Mouse (Mus musculus) limb, embryonic 14.5 days (tissue): Measurements from ENCODE around the gene Sertad4. TPM values are rescaled to one million over a fixed set of nuclear protein-coding genes. Genes with fewer than 3 reads are reported as not detected.

ENCODE experiments used
- ATAC-seq: fragments of 200-750 bp; cut with Nextera tagmentation; 2 replicates; pipeline ENCODE4 v1.8.0; 2017; ENCODE audit warnings: low read depth, moderate number of reproducible peaks, moderate TSS enrichment; ENCODE audit not compliant: low FRiP score
- DNase-seq: peaks from one replicate; pipeline ENCODE4 v3.0.0-alpha.2; 2015; ENCODE audit warnings: low spot score
- H3K27ac ChIP-seq: fragments of 300-500 bp; sonication (generic); replicated peaks from 2 replicates; pipeline ENCODE4 v1.5.1; 2014; ENCODE audit warnings: low read depth, mild to moderate bottlenecking, low read length, moderate library complexity, mixed read lengths
- H3K27me3 ChIP-seq: fragments of 300-500 bp; sonication (generic); 2 replicates; pipeline ENCODE4 v1.6.1; 2014; ENCODE audit warnings: low read length, mixed read lengths; ENCODE audit not compliant: control insufficient read depth, insufficient read depth
- H3K36me3 ChIP-seq: fragments of 300-500 bp; sonication (generic); 2 replicates; pipeline ENCODE4 v1.6.1; 2014; ENCODE audit warnings: mild to moderate bottlenecking, low read length, moderate library complexity, mixed read lengths; ENCODE audit not compliant: control insufficient read depth, insufficient read depth
- H3K4me1 ChIP-seq: fragments of 300-500 bp; sonication (generic); 2 replicates; pipeline ENCODE4 v1.6.1; 2014; ENCODE audit warnings: antibody characterized with exemption, low read length, mixed read lengths; ENCODE audit not compliant: control insufficient read depth, insufficient read depth
- H3K4me2 ChIP-seq: fragments of 300-500 bp; sonication (generic); replicated peaks from 2 replicates; pipeline ENCODE4 v1.6.1; 2014; ENCODE audit warnings: low read depth, mild to moderate bottlenecking, low read length, moderate library complexity; ENCODE audit not compliant: severe bottlenecking
- H3K4me3 ChIP-seq: fragments of 300-500 bp; sonication (generic); replicated peaks from 2 replicates; pipeline ENCODE4 v1.5.1; 2014; ENCODE audit warnings: low read length
- H3K9ac ChIP-seq: fragments of 300-500 bp; sonication (generic); 2 replicates; pipeline ENCODE4 v1.6.1; 2014; ENCODE audit warnings: mild to moderate bottlenecking, low read depth, low read length, moderate library complexity; ENCODE audit not compliant: severe bottlenecking
- H3K9me3 ChIP-seq: fragments of 300-500 bp; sonication (generic); 2 replicates; pipeline ENCODE4 v1.6.1; 2016; ENCODE audit warnings: low read length; ENCODE audit not compliant: control insufficient read depth
- POLR2A ChIP-seq: fragments of 200-500 bp; IDR thresholded peaks from 2 replicates; pipeline ENCODE4 v1.8.0; 2012; ENCODE audit warnings: inconsistent platforms, mild to moderate bottlenecking, moderate library complexity, borderline replicate concordance; ENCODE audit not compliant: insufficient read depth, insufficient read length; ENCODE audit errors: extremely low read depth
- WGBS: fragments of 180-500 bp; shearing (Covaris S2); extraction: QIAGEN DNeasy Blood & Tissue Kit; methylation state at CpG from one replicate; pipeline ENCODE4 v1.1.7; 2014; 5-methylcytosine and 5-hydroxymethylcytosine counted together
- polyA plus RNA-seq, 2 experiments: library from polyadenylated mRNA; depleted of rRNA in 1 of 2; stranded (reverse) in 1 of 2; unstranded in 1 of 2; fragments of >200 nt; fragmentation: Nextera tagmentation in 1 of 2; extraction: Ambion mirVana in 1 of 2; gene quantifications; 2 replicates each; pipeline versions ENCODE4 v1.2.1 to v1.2.3; 2012 to 2014

Gene Sertad4
- polyA plus RNA-seq, 2 experiments, result 84.7 to 110 TPM

GRCm38 (mm10) chr1:192833097-192833496, 22.5 kb downstream of the Sertad4 start:
- H3K9me3 ChIP-seq, result no peaks in the 10 kb centered on the region
- 46% methylated on average over 4 of the region's 4 CpGs for WGBS
- H3K4me1 ChIP-seq, result peaks cover 37% of the 10 kb centered on the region
- no peak for TF ChIP-seq POLR2A
- H3K27ac ChIP-seq, result no peak overlapping the region
- ATAC-seq, result no peak
- H3K4me2 ChIP-seq, result no peak overlapping the region
- DNase-seq, result no peak
- no peaks in the 10 kb centered on the region; the same call in 1 of the 2 replicates for H3K36me3 ChIP-seq
- H3K9ac ChIP-seq, result no peak overlapping the region
- no peak overlapping the region for H3K4me3 ChIP-seq
- H3K27me3 ChIP-seq, result no peaks in the 10 kb centered on the region

- no peak for ATAC-seq
- Histone ChIP-seq H3K36me3 (no peaks in the 10 kb centered on the region; the same call in 1 of the 2 replicates), H3K9ac (no peak overlapping the region), H3K27me3 (no peaks in the 10 kb centered on the region), H3K4me2 (no peak overlapping the region), H3K4me3 (no peak overlapping the region), H3K4me1 (peaks cover 37% of the 10 kb centered on the region), H3K9me3 (no peaks in the 10 kb centered on the region), H3K27ac (no peak overlapping the region)
- WGBS, result 65% methylated on average over 2 of the region's 2 CpGs
- DNase-seq, result no peak
- TF ChIP-seq POLR2A, result no peak
These were observed 23.2 kb downstream of the Sertad4 start for GRCm38 (mm10) chr1:192832338-192832737.

GRCm38 (mm10) chr1:192830444-192830843, 25.1 kb downstream of the Sertad4 start:
- Histone ChIP-seq H3K36me3 (no peaks in the 10 kb centered on the region), H3K9me3 (no peaks in the 10 kb centered on the region), H3K9ac (no peak overlapping the region), H3K4me1 (peaks cover 37% of the 10 kb centered on the region), H3K27me3 (no peaks in the 10 kb centered on the region), H3K4me2 (no peak overlapping the region), H3K4me3 (no peak overlapping the region), H3K27ac (no peak overlapping the region)
- DNase-seq, result no peak
- no peak for TF ChIP-seq POLR2A
- WGBS, result 9% methylated on average over 6 of the region's 6 CpGs
- ATAC-seq, result no peak

DNA sequence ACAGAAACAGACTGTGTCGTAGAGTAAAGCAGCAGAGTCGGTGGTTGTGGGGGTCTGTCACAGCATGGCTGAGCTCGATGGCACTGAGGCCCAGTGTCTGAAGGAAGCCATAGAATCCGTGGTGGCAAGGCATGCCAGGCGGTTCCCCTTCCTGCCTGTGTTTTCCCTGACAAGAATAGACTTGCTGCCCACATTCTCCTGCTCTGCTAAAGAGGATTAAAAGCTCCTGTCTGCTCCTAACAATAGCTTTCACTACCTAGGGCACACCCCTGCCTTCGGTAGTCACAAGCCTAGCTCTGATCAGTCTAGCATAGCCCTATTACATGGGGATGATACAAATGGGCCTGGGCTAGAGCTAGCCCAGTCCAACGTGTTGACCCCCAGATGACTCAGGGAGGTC, 26.6 kb downstream of the Sertad4 start:
- no peak for TF ChIP-seq POLR2A
- Histone ChIP-seq H3K4me3 (no peak overlapping the region), H3K27me3 (no peaks in the 10 kb centered on the region), H3K27ac (no peak overlapping the region), H3K36me3 (no peaks in the 10 kb centered on the region), H3K4me2 (no peak overlapping the region), H3K9me3 (no peaks in the 10 kb centered on the region), H3K4me1 (peaks cover 27% of the 10 kb centered on the region), H3K9ac (no peak overlapping the region)
- ATAC-seq, result no peak
- no peak for DNase-seq
- WGBS, result 74% methylated on average over 7 of the region's 7 CpGs

DNA sequence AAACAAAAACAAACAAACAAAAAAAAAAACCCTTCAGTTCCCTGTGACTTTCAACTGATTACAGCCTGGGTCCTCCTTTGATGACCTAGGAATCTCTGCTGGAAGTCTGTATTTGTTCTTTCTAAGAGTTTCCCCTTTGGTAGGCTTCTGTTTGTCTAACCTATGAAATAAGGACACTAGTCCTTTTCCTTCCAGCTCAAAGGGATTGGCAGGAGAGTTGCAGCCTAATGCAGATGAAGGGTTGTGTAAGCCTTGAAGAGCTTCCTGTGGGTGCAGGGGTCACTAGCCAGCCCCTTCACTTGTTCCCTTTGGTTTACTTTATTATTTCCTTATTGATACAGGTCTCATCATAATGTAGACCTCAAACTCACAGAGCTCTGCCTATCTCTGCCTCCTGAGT, 27.6 kb downstream of the Sertad4 start:
- H3K4me1 ChIP-seq, result peaks cover 27% of the 10 kb centered on the region
- TF ChIP-seq POLR2A, result no peak
- no peaks in the 10 kb centered on the region for H3K9me3 ChIP-seq
- H3K9ac ChIP-seq, result no peak overlapping the region
- no peak overlapping the region for H3K4me2 ChIP-seq
- no peak overlapping the region for H3K4me3 ChIP-seq
- H3K27ac ChIP-seq, result no peak overlapping the region
- no peaks in the 10 kb centered on the region for H3K27me3 ChIP-seq
- no peak for ATAC-seq
- no peak for DNase-seq
- H3K36me3 ChIP-seq, result no peaks in the 10 kb centered on the region

DNA sequence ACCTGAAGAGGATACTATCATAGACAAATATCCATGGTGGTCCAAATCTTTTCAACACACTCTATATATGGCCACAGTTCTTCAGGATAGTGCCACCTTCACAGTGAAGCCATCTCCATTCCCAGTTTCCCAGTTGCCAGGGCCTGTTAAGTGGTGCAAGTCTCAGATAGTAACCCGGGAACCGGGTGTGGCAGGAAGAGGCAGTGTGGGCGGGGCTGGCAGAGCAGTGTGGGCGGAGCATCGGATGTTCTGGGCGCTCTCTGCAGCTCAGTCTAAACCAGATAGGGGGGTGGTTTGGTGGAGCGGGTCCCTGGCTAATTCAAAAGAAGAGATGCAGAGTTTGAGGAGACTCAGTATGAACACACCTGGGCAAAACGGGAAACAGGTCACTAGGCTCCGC, 29.8 kb downstream of the Sertad4 start:
- peaks cover 30% of the 10 kb centered on the region for H3K4me1 ChIP-seq
- no peak overlapping the region for H3K4me2 ChIP-seq
- H3K27me3 ChIP-seq, result no peaks in the 10 kb centered on the region
- 36% methylated on average over 9 of the region's 9 CpGs for WGBS
- ATAC-seq, result no peak
- H3K9me3 ChIP-seq, result no peaks in the 10 kb centered on the region
- no peak overlapping the region for H3K27ac ChIP-seq
- no peak for DNase-seq
- H3K9ac ChIP-seq, result no peak overlapping the region
- H3K36me3 ChIP-seq, result no peaks in the 10 kb centered on the region
- no peak for TF ChIP-seq POLR2A
- no peak overlapping the region for H3K4me3 ChIP-seq
